Mouse (Mus musculus) frontal cortex, adult (tissue): ENCODE measurements around the gene Cuedc1.

Source experiments
- ATAC-seq: cut with Nextera tagmentation; 2 replicates; pipeline ENCODE4 v1.9.2; 2017; ENCODE audit warnings: mild to moderate bottlenecking, moderate library complexity, mixed read lengths; ENCODE audit not compliant: low TSS enrichment

Cuedc1 gene

GRCm38 (mm10) chr11:88240275-88240674 is 142.4 kb downstream of the Cuedc1 start:
- no peak for ATAC-seq

- ATAC-seq: no peak
These were observed 143.0 kb downstream of the Cuedc1 start for GRCm38 (mm10) chr11:88240736-88241353.

DNA sequence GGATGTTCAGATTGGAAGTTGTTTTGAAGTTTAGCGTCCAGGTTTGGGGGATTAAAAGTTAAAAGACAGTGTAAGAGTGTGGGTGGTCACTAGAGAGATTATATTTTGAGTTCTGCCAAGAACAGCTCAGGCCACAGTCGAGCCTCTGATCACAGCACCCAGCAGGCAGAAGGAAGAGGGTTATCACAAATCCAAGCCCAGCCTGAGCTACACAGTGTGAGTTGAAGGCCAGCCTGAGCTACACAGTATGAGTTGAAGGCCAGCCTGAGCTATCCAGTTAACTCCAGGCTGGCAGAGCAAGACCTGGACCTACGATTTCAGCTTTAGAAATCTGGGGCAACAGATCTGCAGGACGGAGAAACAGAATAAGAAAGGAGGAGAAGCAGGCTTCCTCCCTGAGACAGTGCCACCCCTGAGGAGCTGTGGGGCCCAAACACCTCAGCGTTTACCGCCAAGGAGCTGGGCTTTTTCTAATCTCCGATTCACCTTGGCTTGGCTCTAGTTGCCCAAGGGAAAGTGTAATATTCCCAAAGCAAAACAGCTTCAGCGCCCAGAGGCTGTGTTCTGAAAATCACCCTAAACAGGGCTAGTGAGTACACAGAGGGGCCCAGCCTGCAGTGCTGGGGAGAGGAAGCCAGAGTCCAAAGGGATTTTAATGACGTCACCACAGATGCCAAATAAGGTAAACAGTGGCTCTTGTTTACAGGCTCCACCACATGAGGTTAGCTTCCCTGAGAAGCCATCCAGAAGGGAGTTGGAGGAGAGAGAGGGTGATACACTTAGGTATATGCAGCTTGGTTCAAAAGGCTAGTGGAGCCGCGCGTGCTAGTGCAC is 143.8 kb downstream of the Cuedc1 start:
- no peak for ATAC-seq
